Mouse (Mus musculus) neural tube, embryonic 13.5 days (tissue): ENCODE results near the gene Hoxd13. TPM values are rescaled to one million over a fixed set of nuclear protein-coding genes. Genes with fewer than 3 reads are reported as not detected.

Source experiments
- microRNA-seq: library from miRNA; unstranded; fragments of <30 nt; microRNA quantifications from one replicate; pipeline ENCODE4, GENCODE M21; 2016
- polyA plus RNA-seq: library from polyadenylated mRNA; unstranded; fragments of >200 nt; fragmentation: Nextera tagmentation; extraction: Ambion mirVana; gene quantifications from 2 replicates; pipeline ENCODE4 v1.2.1, GENCODE M21; 2015

Hoxd13 gene
- polyA plus RNA-seq, 1 experiment from 2014 or later = 0.10 TPM

Small RNAs within 50 kb of the gene (microRNA-seq; reads per million reads assigned to microRNA genes)
- gene Gm44463 = not detected

Other genes starting within 250 kb of the Hoxd13 start
- 45.0 and 46.8 TPM in 2 replicates for gene Lnpk, start 88.9 kb upstream of the Hoxd13 start, polyA plus RNA-seq
- gene Evx2, start 8.8 kb upstream of the Hoxd13 start, polyA plus RNA-seq = 0.43 and 0.67 TPM in 2 replicates
- gene Hoxd12, start 6.7 kb downstream of the Hoxd13 start, polyA plus RNA-seq = 0.50 and 1.7 TPM in 2 replicates
- gene Hoxd11, start 11.2 kb downstream of the Hoxd13 start, polyA plus RNA-seq = 4.0 and 6.5 TPM in 2 replicates
- 87.2 and 132 TPM in 2 replicates for gene Hoxd10, start 23.6 kb downstream of the Hoxd13 start, polyA plus RNA-seq
- 27.7 and 42.7 TPM in 2 replicates for gene Hoxd9, start 29.4 kb downstream of the Hoxd13 start, polyA plus RNA-seq
- gene Hoxd8, start 36.3 kb downstream of the Hoxd13 start, polyA plus RNA-seq = 17.4 and 22.8 TPM in 2 replicates
- gene Hoxd3, start 43.6 kb downstream of the Hoxd13 start, polyA plus RNA-seq = 24.2 and 33.8 TPM in 2 replicates
- gene Hoxd4, start 43.6 kb downstream of the Hoxd13 start, polyA plus RNA-seq = 6.9 and 7.2 TPM in 2 replicates
- 2.2 and 2.4 TPM in 2 replicates for gene Gm28230, start 58.4 kb downstream of the Hoxd13 start, polyA plus RNA-seq
- gene Hoxd1, start 94.7 kb downstream of the Hoxd13 start, polyA plus RNA-seq = 6.4 and 9.0 TPM in 2 replicates
- 156 and 166 TPM in 2 replicates for gene Mtx2, start 157.5 kb downstream of the Hoxd13 start, polyA plus RNA-seq